Mouse (Mus musculus): ENCODE measurements around the gene Sema4f.

- TF ChIP-seq CTCF (IDR thresholded peaks at IDR 0.05; ENCODE audit: low read depth) (no peak), EP300 (IDR thresholded peaks at IDR 0.05; ENCODE audit: low read depth) (no peak)
These were observed 29.9 kb upstream of the Sema4f start for GRCm38 (mm10) chr6:82969249-82970084.

Data from liver, embryonic 14.5 days (tissue).